Mouse (Mus musculus) testis, adult 2 months (tissue): Measurements from ENCODE around the gene Siah2.

Source experiments
- CTCF ChIP-seq: fragments of 200-500 bp; IDR thresholded peaks from 2 replicates; pipeline ENCODE4 v1.5.1; 2012; ENCODE audit warnings: low read depth, mild to moderate bottlenecking, inconsistent platforms, low read length, moderate library complexity; ENCODE audit not compliant: control insufficient read depth, insufficient read depth, insufficient replicate concordance
- POLR2A ChIP-seq: fragments of 200-500 bp; IDR thresholded peaks from 2 replicates; pipeline ENCODE4 v1.6.1; 2012; ENCODE audit warnings: low read depth, mild to moderate bottlenecking, inconsistent platforms, low read length, moderate library complexity; ENCODE audit not compliant: control insufficient read depth

DNA sequence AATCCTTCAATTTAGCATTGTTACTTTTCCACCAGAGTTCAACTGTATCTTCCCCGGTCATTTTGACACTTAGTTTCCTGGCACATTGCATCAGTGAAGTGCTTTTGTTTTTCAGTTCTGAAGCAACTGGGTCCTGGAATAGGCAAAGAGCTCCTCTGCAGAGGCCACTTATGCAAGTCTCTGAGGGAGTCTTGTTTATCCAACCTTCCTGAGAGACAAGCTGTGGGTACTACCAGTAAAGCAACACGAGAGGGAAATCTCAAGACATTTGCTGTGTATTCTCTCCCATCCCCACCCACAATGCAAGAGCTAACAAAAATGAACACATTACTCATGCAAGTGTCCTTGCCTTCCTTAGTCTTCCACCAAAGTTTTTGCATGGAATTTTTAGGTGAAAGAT is 60.5 kb downstream of the Siah2 start:
- TF ChIP-seq CTCF (no peak), POLR2A (no peak)
